Mouse (Mus musculus) G1E-ER4 (cell line): ENCODE data around the gene Gm17190. TPM values are rescaled to one million over a fixed set of nuclear protein-coding genes. Genes with fewer than 3 reads are reported as not detected.

Experiments
- GATA1 ChIP-seq: IDR thresholded peaks from one replicate; pipeline ENCODE4 v1.8.0; 2012; ENCODE audit warnings: low read length, inconsistent platforms
- polyA plus RNA-seq: library from polyadenylated mRNA; stranded (reverse); fragments of >175 nt; gene quantifications from 2 replicates; pipeline ENCODE4 v1.2.3, GENCODE M21; 2012

Gm17190 gene
- polyA plus RNA-seq, 1 experiment = not detected

- no peak for TF ChIP-seq GATA1
These were observed 50.6 kb downstream of the Gm17190 start, which contains the start of gene Sv2c for GRCm38 (mm10) chr13:96132401-96132816. Sv2c (minus strand) TSS chr13:96132577.

Other genes with a start within 250 kb of the Gm17190 start
- 4.4 and 5.0 TPM in 2 replicates for gene Iqgap2, start 190.1 kb upstream of the Gm17190 start, polyA plus RNA-seq
- 0.03 and 0.09 TPM in 2 replicates for gene Gm20075, start 678 bp upstream of the Gm17190 start, polyA plus RNA-seq
- gene Sv2c, start 50.5 kb downstream of the Gm17190 start, polyA plus RNA-seq = 0.02 and 0.03 TPM in 2 replicates